Mouse (Mus musculus) brain, adult 2 months (tissue): ENCODE data around the gene Plet1.

Source experiments
- DNase-seq: peaks from one replicate; pipeline ENCODE4 v3.0.0; 2011; ENCODE audit warnings: low read depth, low spot score

Plet1 gene

GRCm38 (mm10) chr9:50495405-50496150 lies 1.3 kb downstream of the Plet1 start:
- DNase-seq = peak; percentile 18

DNA sequence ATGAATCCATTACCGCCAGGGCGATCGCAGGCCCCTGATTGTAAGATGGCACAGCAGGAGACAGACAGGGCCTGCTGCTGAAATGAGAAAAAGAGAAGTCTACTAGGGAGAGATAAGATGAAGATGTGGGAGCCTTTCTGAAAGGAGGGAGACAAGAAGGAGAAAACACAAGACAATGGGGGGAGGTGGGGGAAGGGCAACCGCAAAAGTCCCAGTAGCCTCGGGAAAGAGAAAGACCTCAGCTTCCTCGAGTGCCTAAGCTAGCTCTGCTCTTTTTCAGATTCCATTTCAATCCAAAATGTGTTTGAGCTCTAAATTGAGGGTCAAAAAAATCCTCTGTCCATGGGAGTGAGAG lies 1.8 kb downstream of the Plet1 start:
- DNase-seq = no peak

DNA sequence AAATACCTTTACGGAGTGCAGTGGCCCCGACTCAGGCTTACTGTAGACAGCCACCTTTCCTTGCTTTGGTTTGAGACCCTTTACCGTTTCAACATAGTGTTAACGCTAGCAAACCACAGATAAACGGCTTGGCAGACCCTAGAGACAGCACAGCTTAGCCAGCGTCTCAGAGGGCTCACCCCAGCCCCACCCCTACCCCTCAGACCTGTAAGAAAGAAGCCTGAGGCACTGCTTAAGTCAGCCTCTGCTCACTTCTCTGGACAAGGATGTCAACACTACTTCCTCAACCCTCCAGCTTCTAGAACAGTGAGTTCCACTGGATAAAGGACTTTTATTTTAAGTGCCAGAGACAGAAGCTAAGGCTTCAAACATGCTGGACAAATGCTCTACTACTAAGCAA lies 2.2 kb downstream of the Plet1 start:
- DNase-seq = no peak

DNA sequence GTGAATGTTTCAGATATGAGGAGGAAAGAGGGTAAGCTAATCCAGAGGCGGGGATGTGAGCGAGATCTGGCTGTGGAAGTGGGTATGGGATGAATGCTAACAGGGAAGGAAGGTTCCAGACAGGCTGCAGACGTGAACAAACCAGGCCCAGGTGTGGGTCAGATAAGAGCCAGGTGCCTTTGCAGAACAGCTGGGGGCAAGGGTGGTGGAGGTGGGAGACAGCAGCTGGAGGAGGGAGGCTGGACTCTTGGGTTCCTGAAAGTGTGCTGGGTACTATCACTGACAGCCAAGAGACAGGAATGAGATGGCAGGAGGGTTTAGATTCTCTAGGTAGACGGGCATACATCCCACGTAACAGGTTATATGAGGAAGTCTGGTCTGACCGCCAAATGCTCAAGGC lies 2.8 kb downstream of the Plet1 start:
- DNase-seq = no peak

- no peak for DNase-seq
Measured at GRCm38 (mm10) chr9:50497536-50497935, 3.2 kb downstream of the Plet1 start.

- no peak for DNase-seq
Measured at GRCm38 (mm10) chr9:50498815-50499214, 4.5 kb downstream of the Plet1 start.

GRCm38 (mm10) chr9:50499781-50500180 lies 5.5 kb downstream of the Plet1 start:
- DNase-seq = no peak

DNA sequence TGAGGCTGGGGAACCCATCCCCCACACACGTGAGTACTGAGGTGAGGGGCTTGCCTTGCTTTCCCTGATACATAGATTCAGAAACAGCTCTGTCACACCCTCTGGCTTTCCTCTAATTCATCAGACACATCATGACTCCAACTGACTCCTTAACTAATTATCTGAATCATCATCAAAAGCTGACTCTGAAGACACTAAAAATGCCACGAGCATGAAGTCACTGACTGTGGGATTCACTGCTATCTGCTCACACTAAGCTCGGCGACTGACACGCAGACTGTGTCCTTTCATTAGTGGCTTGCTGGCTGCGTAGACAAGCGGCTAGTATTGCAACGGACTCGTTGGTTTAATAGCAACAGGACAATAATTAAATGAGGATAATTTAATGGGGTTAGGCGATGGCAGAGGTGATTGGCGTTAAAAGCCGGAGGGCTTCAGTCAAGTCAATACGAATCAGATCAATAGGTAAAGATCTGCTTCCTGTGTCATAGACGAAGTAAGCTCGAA lies 6.2 kb downstream of the Plet1 start:
- DNase-seq = peak; percentile 13

DNA sequence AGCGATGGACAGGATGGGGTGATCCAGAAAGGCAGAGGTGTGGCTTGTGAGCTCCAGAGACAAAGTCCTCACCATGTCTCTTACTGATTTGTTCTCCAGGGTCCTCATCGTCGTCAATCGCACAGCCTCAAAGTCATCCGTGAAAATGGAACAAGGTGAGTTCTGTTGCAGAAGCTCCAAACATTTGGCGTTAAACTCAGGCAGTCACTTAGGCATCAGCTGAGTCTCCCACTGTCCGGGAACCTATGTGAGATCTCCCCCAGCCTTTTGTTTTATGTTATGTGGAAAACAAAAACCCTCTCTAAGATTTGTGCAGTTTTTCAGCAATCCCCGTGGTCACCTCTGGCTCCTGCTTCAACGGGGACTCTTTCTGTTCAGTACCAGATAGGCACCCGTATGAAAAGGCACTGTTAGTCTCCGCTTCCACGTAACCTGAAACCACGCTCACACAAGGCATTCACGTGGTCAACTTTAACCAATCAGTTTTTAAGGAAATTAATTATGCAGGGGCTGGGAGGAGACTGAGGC lies 6.7 kb downstream of the Plet1 start:
- peak; percentile 78 for DNase-seq

DNA sequence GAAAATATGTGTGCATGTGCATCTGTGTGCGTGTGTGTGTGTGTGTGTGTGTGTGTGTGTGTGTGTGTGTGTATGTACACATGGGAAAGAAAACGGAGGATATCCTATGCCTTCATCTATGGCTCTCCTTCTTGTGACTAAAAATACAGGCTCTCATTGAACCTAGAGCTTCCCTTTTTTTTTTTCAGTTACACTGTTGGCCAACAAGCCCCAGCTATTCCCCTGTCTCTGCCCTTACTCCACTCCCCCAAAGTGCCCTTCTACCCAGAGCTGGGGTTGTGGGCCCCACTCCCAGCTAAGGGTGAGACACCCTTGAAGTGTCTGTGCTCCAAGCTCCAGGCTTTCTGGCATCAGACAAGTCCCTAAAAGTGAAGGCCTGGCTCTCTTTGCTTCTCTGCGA lies 8.6 kb downstream of the Plet1 start:
- DNase-seq = no peak

GRCm38 (mm10) chr9:50505405-50505804 lies 11.1 kb downstream of the Plet1 start:
- no peak for DNase-seq

DNA sequence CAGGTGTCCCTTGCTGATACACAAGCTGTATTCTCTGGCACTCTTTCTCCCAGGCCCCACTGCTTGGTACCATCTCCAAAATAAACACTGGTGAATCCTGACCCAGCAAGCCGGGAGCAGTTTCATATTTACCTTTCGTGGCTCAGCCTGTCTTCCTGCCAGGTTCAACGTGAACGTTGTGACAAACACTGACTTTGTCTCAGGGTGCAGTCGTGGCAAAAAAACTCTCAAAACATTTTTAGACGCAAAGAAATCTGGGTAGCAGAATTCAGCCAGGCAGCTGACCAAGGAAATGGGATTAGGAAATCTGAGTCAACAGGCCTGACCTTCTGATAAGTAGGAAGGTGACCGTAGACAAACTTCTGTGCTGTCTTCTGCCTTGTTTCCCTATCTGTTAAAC lies 13.2 kb downstream of the Plet1 start:
- peak; percentile 39 for DNase-seq

- DNase-seq = no peak
Measured at GRCm38 (mm10) chr9:50515462-50515861, 21.1 kb downstream of the Plet1 start.

- DNase-seq = no peak
Measured at GRCm38 (mm10) chr9:50518781-50519180, 24.5 kb downstream of the Plet1 start.

DNA sequence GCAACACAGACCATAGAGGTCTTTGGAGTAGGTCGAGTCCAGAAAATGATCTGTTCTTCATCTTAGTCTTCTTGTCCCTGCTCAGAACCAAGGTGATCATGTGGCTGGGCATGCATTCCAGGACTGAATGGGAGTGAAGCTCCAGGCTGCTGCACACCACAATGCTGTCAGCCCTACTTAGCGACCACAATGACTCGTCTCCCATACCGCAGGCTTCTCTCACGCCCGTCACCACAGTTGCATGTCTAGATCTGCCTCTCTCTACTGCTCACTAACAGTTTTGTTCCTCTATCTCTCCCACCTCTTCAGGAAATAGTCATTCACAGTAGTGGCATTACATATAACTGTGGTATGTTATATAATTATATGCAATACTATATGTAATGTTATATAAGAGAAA lies 26.4 kb downstream of the Plet1 start:
- no peak for DNase-seq

DNA sequence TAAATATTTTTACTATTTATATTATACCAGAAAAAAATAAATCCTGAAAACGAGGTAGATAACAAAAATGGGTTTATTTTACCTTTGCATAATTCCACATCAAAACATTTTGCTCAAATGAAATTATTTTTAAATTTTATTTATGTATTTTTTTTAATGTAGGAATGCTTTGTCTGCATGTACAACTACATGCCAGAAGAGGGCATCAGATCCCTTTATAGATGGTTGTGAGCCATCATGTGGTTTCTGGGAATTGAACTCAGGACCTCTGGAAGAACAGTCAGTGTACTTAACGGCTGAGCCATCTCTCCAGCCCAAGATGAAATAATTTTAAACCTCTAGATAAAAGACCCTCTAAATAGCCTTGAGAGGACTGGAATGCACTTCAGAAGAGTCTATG lies 27.2 kb downstream of the Plet1 start:
- DNase-seq = no peak

GRCm38 (mm10) chr9:50522574-50522973 lies 28.2 kb downstream of the Plet1 start:
- no peak for DNase-seq

DNA sequence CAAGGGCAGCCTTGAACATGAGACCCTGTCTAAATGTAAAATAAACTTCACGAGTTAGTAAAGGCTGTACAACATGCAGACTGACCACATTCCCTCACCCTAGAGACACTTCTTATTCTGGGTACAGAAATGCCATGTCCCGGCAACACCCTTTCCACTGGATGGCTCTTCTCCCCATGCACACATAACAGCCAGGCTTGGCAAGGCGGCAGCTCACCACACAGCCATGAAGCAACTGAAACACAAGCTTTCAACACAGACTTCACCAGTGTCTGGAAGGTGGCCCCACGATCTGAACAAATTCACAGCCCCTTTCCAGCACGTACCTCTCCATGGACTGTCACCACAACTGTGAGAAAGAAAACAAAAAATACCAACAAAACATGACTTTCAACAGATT lies 30.6 kb downstream of the Plet1 start:
- no peak for DNase-seq

GRCm38 (mm10) chr9:50525585-50525984 lies 31.3 kb downstream of the Plet1 start:
- no peak for DNase-seq

DNA sequence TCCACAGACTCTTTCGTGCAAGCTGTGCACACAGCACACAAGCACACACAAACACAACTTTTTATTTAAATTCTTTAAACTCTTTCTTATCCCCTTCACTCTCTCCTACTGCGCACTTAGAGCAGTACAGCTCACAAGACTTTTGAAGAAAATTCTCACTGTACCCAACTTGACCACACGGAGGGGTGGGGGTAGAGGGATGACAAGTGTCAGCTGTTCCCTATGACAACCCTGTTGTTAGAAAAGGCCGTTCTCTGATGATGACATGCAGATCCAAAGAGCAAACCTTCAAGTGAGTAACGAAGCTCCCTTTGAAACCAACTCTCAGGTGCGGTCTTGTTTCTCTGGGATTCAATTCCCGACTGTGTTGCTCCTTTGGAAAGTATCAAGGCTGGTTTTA lies 33.5 kb downstream of the Plet1 start:
- DNase-seq = peak; percentile 7

GRCm38 (mm10) chr9:50528293-50528892 lies 34.1 kb downstream of the Plet1 start, which contains the start of gene Pts:
Gene Pts (minus strand): TSS chr9:50528724.
- DNase-seq = peak; percentile 99

DNA sequence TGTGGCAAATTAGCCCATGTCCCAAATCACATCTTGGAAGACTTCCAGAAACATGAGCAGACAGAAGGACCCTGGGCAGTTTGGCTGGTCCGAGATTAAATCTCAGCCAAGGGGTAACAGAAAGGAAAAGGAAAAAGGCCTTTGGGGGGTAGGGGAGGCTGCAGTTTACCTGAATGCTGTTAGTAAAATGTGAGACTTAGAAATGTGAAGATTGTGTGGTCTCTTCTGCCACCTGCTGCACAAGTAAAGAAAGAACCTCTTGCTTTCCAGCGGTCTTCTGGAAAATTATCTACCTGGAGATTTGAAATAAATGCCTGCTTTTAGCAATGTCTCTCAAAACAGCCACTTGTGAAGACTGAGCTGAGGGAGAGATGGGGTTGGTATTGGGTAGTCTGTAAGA lies 36.6 kb downstream of the Plet1 start:
- DNase-seq = peak; percentile 75

DNA sequence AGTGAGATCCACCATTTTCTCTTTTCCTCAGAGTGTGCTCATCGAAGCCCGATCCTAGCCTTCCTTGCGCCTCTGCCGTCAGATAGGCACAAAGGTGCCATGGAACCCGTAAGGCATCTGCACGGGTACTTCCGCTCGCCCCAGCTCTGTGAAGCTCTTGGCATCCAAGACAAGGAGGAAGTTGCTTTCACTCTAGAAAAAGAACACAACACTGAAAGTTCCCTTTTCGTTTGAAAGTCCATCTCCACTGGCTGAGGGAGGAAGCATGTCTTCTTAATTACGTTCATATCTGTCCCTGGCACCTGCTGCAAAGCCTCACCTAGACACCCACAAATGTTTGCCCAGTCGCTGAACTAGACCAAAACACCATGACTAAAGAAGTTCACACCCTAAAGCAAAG lies 39.0 kb downstream of the Plet1 start:
- DNase-seq = peak; percentile 30
